Mouse (Mus musculus) small intestine, adult 2 months (tissue): ENCODE measurements around the gene Mcee. TPM values are rescaled to one million over a fixed set of nuclear protein-coding genes. Genes with fewer than 3 reads are reported as not detected.

Experiments used
- H3K27ac ChIP-seq: fragments of 200-500 bp; 2 replicates; pipeline ENCODE4 v1.5.1; 2012; ENCODE audit warnings: low read depth, low read length, control low read depth, inconsistent platforms; ENCODE audit not compliant: insufficient read depth
- H3K27me3 ChIP-seq: fragments of 200-500 bp; 2 replicates; pipeline ENCODE4 v1.6.1; 2012; ENCODE audit warnings: mild to moderate bottlenecking, moderate library complexity, low read length, inconsistent platforms; ENCODE audit not compliant: control insufficient read depth, insufficient read depth
- H3K36me3 ChIP-seq: fragments of 200-500 bp; 2 replicates; pipeline ENCODE4 v1.6.1; 2012; ENCODE audit warnings: mild to moderate bottlenecking, low read length, control low read depth, inconsistent platforms; ENCODE audit not compliant: control insufficient read depth, insufficient read depth
- H3K4me1 ChIP-seq: fragments of 200-500 bp; 2 replicates; pipeline ENCODE4 v1.6.1; 2012; ENCODE audit warnings: low read length, inconsistent platforms, mixed read lengths; ENCODE audit not compliant: control insufficient read depth, insufficient read depth, insufficient read length
- H3K4me3 ChIP-seq: fragments of 200-500 bp; 2 replicates; pipeline ENCODE4 v1.5.1; 2012; ENCODE audit warnings: low read depth, mild to moderate bottlenecking, control low read depth, inconsistent platforms, low read length, moderate library complexity
- CTCF ChIP-seq: fragments of 200-500 bp; IDR thresholded peaks from 2 replicates; pipeline ENCODE4 v1.5.1; 2012; ENCODE audit warnings: low read depth, mild to moderate bottlenecking, control low read depth, inconsistent platforms, low read length, moderate library complexity, mixed read lengths; ENCODE audit not compliant: insufficient replicate concordance, insufficient read length; ENCODE audit errors: extremely low read depth
- POLR2A ChIP-seq: fragments of 200-500 bp; IDR thresholded peaks from 2 replicates; pipeline ENCODE4 v1.6.1; 2012; ENCODE audit warnings: low read depth, mild to moderate bottlenecking, control low read depth, inconsistent platforms, low read length, moderate library complexity
- WGBS: fragments of 180-500 bp; shearing (Covaris S2); methylation state at CpG from one replicate; pipeline ENCODE4 v1.1.7; 2018; 5-methylcytosine and 5-hydroxymethylcytosine counted together
- polyA plus RNA-seq: library from polyadenylated mRNA; depleted of rRNA; stranded (reverse); fragments of >200 nt; gene quantifications from 2 replicates; pipeline ENCODE4 v1.2.3, GENCODE M21; 2012

The Mcee gene
- polyA plus RNA-seq, 1 experiment = 10.6 TPM

GRCm38 (mm10) chr7:64424861-64425260, 32.5 kb downstream of the Mcee start:
- no peak overlapping the region for H3K27ac ChIP-seq
- no peak overlapping the region for H3K4me3 ChIP-seq
- H3K27me3 ChIP-seq = no peaks in the 10 kb centered on the region; the same call in 1 of the 2 replicates
- TF ChIP-seq CTCF (no peak), POLR2A (no peak)
- 59% methylated on average over 5 of the region's 5 CpGs for WGBS
- H3K36me3 ChIP-seq = no peaks in the 10 kb centered on the region
- no peaks in the 10 kb centered on the region for H3K4me1 ChIP-seq

- Histone ChIP-seq H3K27me3 (no peaks in the 10 kb centered on the region), H3K4me1 (peaks cover 4% of the 10 kb centered on the region; the same call in 1 of the 2 replicates), H3K36me3 (no peaks in the 10 kb centered on the region), H3K27ac (no peak overlapping the region), H3K4me3 (no peak overlapping the region)
- 59% methylated on average over 5 of the region's 5 CpGs for WGBS
- TF ChIP-seq POLR2A (no peak), CTCF (no peak)
These were observed 47.5 kb downstream of the Mcee start for GRCm38 (mm10) chr7:64439595-64440518.

GRCm38 (mm10) chr7:64440519-64440918, 48.1 kb downstream of the Mcee start:
- H3K4me1 ChIP-seq = peaks cover 4% of the 10 kb centered on the region; the same call in 1 of the 2 replicates
- 84% methylated on average over 8 of the region's 8 CpGs for whole genome bisulfite sequencing
- TF ChIP-seq POLR2A (no peak), CTCF (no peak)
- no peaks in the 10 kb centered on the region for H3K27me3 ChIP-seq
- H3K27ac ChIP-seq = no peak overlapping the region
- H3K36me3 ChIP-seq = no peaks in the 10 kb centered on the region
- no peak overlapping the region for H3K4me3 ChIP-seq

GRCm38 (mm10) chr7:64450631-64451030, 58.2 kb downstream of the Mcee start:
- no peak overlapping the region for H3K27ac ChIP-seq
- WGBS = 81% methylated on average over 13 of the region's 13 CpGs
- H3K4me1 ChIP-seq = no peaks in the 10 kb centered on the region
- H3K36me3 ChIP-seq = no peaks in the 10 kb centered on the region
- no peak overlapping the region for H3K4me3 ChIP-seq
- no peaks in the 10 kb centered on the region for H3K27me3 ChIP-seq
- TF ChIP-seq POLR2A = no peak
- no peak for TF ChIP-seq CTCF

GRCm38 (mm10) chr7:64451441-64451840, 59.0 kb downstream of the Mcee start:
- H3K27ac ChIP-seq = no peak overlapping the region
- TF ChIP-seq POLR2A (no peak), CTCF (no peak)
- H3K4me3 ChIP-seq = no peak overlapping the region
- WGBS = 77% methylated on average over 4 of the region's 4 CpGs
- H3K27me3 ChIP-seq = no peaks in the 10 kb centered on the region
- H3K36me3 ChIP-seq = no peaks in the 10 kb centered on the region
- no peaks in the 10 kb centered on the region for H3K4me1 ChIP-seq

GRCm38 (mm10) chr7:64451861-64452382, 59.5 kb downstream of the Mcee start:
- no peaks in the 10 kb centered on the region for H3K27me3 ChIP-seq
- 68% methylated on average over 5 of the region's 5 CpGs for WGBS
- TF ChIP-seq POLR2A = no peak
- TF ChIP-seq CTCF = no peak
- H3K4me3 ChIP-seq = no peak overlapping the region
- H3K4me1 ChIP-seq = no peaks in the 10 kb centered on the region
- H3K36me3 ChIP-seq = no peaks in the 10 kb centered on the region
- no peak overlapping the region for H3K27ac ChIP-seq

DNA sequence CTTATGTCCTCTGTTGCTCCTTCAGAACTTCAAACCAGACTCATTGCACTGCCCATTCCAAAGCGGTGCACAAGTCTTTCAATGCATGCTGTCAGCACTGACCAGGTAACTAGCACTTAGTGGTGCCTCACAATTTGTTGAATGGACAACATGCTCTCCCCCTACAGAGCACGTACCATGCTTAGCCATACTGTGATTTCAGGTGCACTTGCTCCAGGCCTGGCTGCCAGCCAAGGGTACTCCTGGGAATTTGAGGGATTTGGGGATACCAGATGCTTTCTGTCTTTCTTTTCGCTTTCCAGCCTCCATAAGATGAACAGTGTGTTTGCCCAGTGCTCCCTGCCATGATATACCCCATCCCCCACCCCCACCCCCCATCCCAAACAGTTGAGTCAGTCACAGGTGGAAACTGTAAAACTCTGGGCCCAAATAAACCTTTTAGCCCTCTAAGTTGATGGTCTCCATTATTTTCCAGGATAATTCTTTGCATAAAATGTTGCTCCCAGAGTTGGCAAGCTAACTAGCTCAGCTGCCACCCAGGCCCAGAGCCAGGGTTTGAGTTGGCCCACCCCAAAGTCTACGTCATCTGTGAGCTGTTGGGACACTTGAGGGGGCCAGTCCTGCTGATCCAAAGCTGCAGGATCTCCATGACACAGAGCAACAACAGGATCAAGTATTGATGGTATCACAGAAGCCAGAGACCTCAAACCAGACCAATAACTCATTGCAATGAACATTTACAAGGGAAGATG, 60.2 kb downstream of the Mcee start:
- Histone ChIP-seq H3K27me3 (no peaks in the 10 kb centered on the region), H3K36me3 (no peaks in the 10 kb centered on the region), H3K4me3 (no peak overlapping the region), H3K27ac (no peak overlapping the region), H3K4me1 (no peaks in the 10 kb centered on the region)
- WGBS = 77% methylated on average over 4 of the region's 4 CpGs
- no peak for TF ChIP-seq POLR2A
